In genomic region chr9:107935374-107935773, GRCm38 (mm10) we compare ENCODE assay signal across 8 mouse cellular contexts. TPM values are rescaled to one million over a fixed set of nuclear protein-coding genes. Genes with fewer than 3 reads are reported as not detected.
A peak's percentile ranks its signal among the peaks of the same experiment; 100 is the strongest.
DNase-seq lines count a peak whose midpoint lies in the region; ATAC-seq lines count a peak whose summit lies in the region.

TSS of gene Camkv (plus strand) at chr9:107935674.

- ATAC-seq in kidney, embryonic 15.5 days (replicated peaks; ENCODE audit: low FRiP score): 0 out of 2 replicates have a peak, but pooled peaks have one; percentile 9
- ATAC-seq in embryonic facial prominence, embryonic 11.5 days (replicated peaks; ENCODE audit: insufficient number of reproducible peaks, low FRiP score, low TSS enrichment, low read depth): no peak
- ATAC-seq in intestine, embryonic 15.5 days: peak; percentile 2; the same call in 1 of the 2 replicates
- peak; percentile 23; the same call in 1 of the 2 replicates for ATAC-seq in midbrain, embryonic 12.5 days (ENCODE audit: low FRiP score, low read depth)

- WGBS in kidney, embryonic 15.5 days: 8% methylated on average over 3 of the region's 3 CpGs
- 11% methylated on average over 3 of the region's 3 CpGs for WGBS in embryonic facial prominence, embryonic 11.5 days
- WGBS in intestine, embryonic 15.5 days: 11% methylated on average over 3 of the region's 3 CpGs
- WGBS in midbrain, embryonic 12.5 days: 7% methylated on average over 3 of the region's 3 CpGs

- H3K4me3 ChIP-seq in kidney, embryonic 15.5 days (replicated peaks): peak within 1 kb of the TSS; percentile 50
- peak within 1 kb of the TSS; percentile 45 for H3K4me3 ChIP-seq in embryonic facial prominence, embryonic 11.5 days (ENCODE audit: low read depth, low read length)
- H3K4me3 ChIP-seq in intestine, embryonic 15.5 days (replicated peaks): peak within 1 kb of the TSS; percentile 39
- H3K4me3 ChIP-seq in midbrain, embryonic 12.5 days: peak within 1 kb of the TSS; percentile 50

- peaks cover 47% of the 10 kb centered on the region for H3K27me3 ChIP-seq in kidney, embryonic 15.5 days
- no peaks in the 10 kb centered on the region; the same call in 1 of the 2 replicates for H3K27me3 ChIP-seq in embryonic facial prominence, embryonic 11.5 days (ENCODE audit: control insufficient read depth, insufficient read depth, low read length)
- H3K27me3 ChIP-seq in intestine, embryonic 15.5 days (replicated peaks): peaks cover 23% of the 10 kb centered on the region
- peaks cover 33% of the 10 kb centered on the region for H3K27me3 ChIP-seq in midbrain, embryonic 12.5 days

- peaks cover 15% of the 10 kb centered on the region for H3K4me1 ChIP-seq in kidney, embryonic 15.5 days
- H3K4me1 ChIP-seq in embryonic facial prominence, embryonic 11.5 days (ENCODE audit: control insufficient read depth, insufficient read depth, low read length): peaks cover 2% of the 10 kb centered on the region; the same call in 1 of the 2 replicates
- peaks cover 17% of the 10 kb centered on the region for H3K4me1 ChIP-seq in intestine, embryonic 15.5 days (replicated peaks)
- peaks cover 26% of the 10 kb centered on the region for H3K4me1 ChIP-seq in midbrain, embryonic 12.5 days

- no peaks in the 10 kb centered on the region for H3K36me3 ChIP-seq in kidney, embryonic 15.5 days
- no peaks in the 10 kb centered on the region for H3K36me3 ChIP-seq in embryonic facial prominence, embryonic 11.5 days (replicated peaks; ENCODE audit: control insufficient read depth, insufficient read depth, low read depth, low read length)
- H3K36me3 ChIP-seq in intestine, embryonic 15.5 days: no peaks in the 10 kb centered on the region
- H3K36me3 ChIP-seq in midbrain, embryonic 12.5 days: no peaks in the 10 kb centered on the region

- H3K9me3 ChIP-seq in kidney, embryonic 15.5 days (replicated peaks): no peaks in the 10 kb centered on the region
- H3K9me3 ChIP-seq in embryonic facial prominence, embryonic 11.5 days (replicated peaks; ENCODE audit: control insufficient read depth, low read length): no peaks in the 10 kb centered on the region
- H3K9me3 ChIP-seq in intestine, embryonic 15.5 days: no peaks in the 10 kb centered on the region
- no peaks in the 10 kb centered on the region for H3K9me3 ChIP-seq in midbrain, embryonic 12.5 days

- no peak for DNase-seq in kidney, adult 9 months
- no peak for DNase-seq in embryonic facial prominence, embryonic 11.5 days (ENCODE audit: low spot score)
- DNase-seq in right cerebral cortex, postnatal 14 days: no peak
- no peak for DNase-seq in gastrocnemius, postnatal 10 days
- no peak for DNase-seq in MN1 (ENCODE audit: low spot score)

- H3K4me2 ChIP-seq in kidney, embryonic 15.5 days: peak within 1 kb of the TSS; percentile 97
- H3K4me2 ChIP-seq in embryonic facial prominence, embryonic 11.5 days (ENCODE audit: low read depth, low read length): peak within 1 kb of the TSS; percentile 91
- H3K4me2 ChIP-seq in intestine, embryonic 15.5 days (replicated peaks): peak within 1 kb of the TSS; percentile 88
- peak within 1 kb of the TSS; percentile 72 for H3K4me2 ChIP-seq in midbrain, embryonic 12.5 days (replicated peaks)

- peak within 1 kb of the TSS; percentile 50 for H3K9ac ChIP-seq in kidney, embryonic 15.5 days
- peak within 1 kb of the TSS; percentile 51 for H3K9ac ChIP-seq in embryonic facial prominence, embryonic 11.5 days (replicated peaks; ENCODE audit: low read length)
- peak within 1 kb of the TSS; percentile 28 for H3K9ac ChIP-seq in intestine, embryonic 15.5 days
- H3K9ac ChIP-seq in midbrain, embryonic 12.5 days (replicated peaks): peak within 1 kb of the TSS; percentile 63

- H3K27ac ChIP-seq in kidney, embryonic 15.5 days: no peak within 1 kb of the TSS
- H3K27ac ChIP-seq in embryonic facial prominence, embryonic 11.5 days (replicated peaks; ENCODE audit: low read depth, low read length): no peak within 1 kb of the TSS
- no peak within 1 kb of the TSS for H3K27ac ChIP-seq in intestine, embryonic 15.5 days
- H3K27ac ChIP-seq in midbrain, embryonic 12.5 days (replicated peaks): no peak within 1 kb of the TSS

RNA-seq across cellular contexts. Expression of gene Camkv, which starts in this region (rescaled TPM):
- 1.6 and 2.2 TPM in 2 replicates for polyA plus RNA-seq in kidney, embryonic 15.5 days (2015; fragmentation: Nextera tagmentation; extraction: Ambion mirVana)
- polyA plus RNA-seq in embryonic facial prominence, embryonic 11.5 days (2014; fragmentation: Nextera tagmentation; extraction: Ambion mirVana): 3.5 and 4.3 TPM in 2 replicates
- polyA plus RNA-seq in intestine, embryonic 15.5 days (2015; fragmentation: Nextera tagmentation; extraction: Ambion mirVana): 1.9 and 2.2 TPM in 2 replicates
- 12.6 and 12.8 TPM in 2 replicates for polyA plus RNA-seq in midbrain, embryonic 12.5 days (2016; fragmentation: Nextera tagmentation; extraction: Ambion mirVana)
- under 1 TPM; 0.80 to 0.86 TPM for total RNA-seq in gastrocnemius, postnatal 10 days (2021)
